Mouse (Mus musculus): ENCODE results near the gene Mospd3.

GRCm38 (mm10) chr5:137568223-137568798, 32.5 kb downstream of the Mospd3 start:
- TF ChIP-seq CTCF (IDR thresholded peaks at IDR 0.05) (no peak), EP300 (IDR thresholded peaks at IDR 0.05; ENCODE audit: insufficient read depth, low read depth, low read length) (no peak), POLR2A (IDR thresholded peaks at IDR 0.05; ENCODE audit: insufficient read depth, low read depth, low read length) (no peak)

All from heart, adult 2 months (tissue).